Mouse (Mus musculus): ENCODE measurements around the gene Shisal2a.
A peak's percentile ranks its signal among the peaks of the same experiment; 100 is the strongest.
"Not testable (repeated sequence)": the region's sequence is repeated elsewhere in the genome, so short reads cannot be mapped to it uniquely, and the experiment has no call there.

Gene Shisal2a

DNA sequence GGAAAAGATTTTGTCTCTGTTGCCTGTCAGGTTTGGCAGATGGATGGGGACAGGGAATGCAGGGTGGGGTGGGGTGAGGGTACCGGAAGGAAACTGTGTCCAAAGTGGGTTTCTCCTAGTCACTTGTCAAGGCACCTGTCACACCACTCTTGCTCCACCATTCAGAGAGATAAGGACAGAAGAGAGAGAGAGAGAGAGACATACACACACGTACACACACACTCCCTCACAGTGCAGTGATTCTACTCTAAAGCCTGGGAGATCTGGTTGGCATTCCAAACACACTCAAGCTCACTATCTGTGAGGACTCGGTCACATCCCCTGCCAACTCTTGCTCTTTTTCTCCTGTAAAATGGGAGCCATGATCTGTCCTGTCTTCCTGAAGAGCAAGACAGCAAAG, 11.0 kb downstream of the Shisal2a start:
- DNase-seq (ENCODE audit: low spot score in 2 of 2): no peak

DNA sequence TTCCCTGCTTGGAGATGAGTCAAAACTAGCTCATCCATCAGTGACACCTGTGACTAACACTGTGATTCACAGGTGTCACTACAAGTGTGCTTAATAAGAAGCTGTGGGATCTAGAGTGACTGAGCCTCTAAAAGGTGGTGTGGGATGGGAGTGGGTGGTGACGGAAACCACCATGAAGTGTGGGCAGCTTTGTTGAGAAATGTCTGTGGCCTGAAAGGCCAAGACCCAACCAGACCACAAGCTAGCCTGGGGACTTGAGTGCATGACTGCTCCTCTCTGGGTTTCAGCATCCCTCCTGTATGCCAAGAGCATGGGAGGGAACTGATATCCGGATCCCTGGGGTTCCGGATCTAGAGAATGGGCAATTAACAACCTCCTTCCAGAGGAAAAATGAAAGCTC, 11.7 kb downstream of the Shisal2a start:
- DNase-seq (ENCODE audit: low spot score in 2 of 2): peak; percentile 24 to 52

DNA sequence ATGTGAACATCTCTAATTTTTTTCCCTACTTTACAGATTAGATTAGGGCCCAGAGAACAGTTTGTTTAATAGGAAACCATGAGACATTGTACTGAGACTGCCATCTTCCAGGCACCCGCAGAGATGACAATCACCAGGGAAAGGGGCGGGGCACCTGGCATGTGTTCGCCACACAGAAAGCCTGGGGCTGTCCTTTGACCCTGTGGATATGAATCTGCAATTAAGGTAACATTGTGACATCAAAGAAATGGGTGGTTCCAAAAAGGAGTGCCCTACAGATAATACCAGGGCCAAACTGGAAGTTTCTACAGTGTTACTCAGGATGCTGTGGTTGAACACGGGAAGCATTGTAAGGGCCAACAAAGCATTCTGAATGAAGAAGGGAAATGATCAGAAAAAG, 12.7 kb downstream of the Shisal2a start:
- no peak for DNase-seq (ENCODE audit: low spot score in 2 of 2)

DNA sequence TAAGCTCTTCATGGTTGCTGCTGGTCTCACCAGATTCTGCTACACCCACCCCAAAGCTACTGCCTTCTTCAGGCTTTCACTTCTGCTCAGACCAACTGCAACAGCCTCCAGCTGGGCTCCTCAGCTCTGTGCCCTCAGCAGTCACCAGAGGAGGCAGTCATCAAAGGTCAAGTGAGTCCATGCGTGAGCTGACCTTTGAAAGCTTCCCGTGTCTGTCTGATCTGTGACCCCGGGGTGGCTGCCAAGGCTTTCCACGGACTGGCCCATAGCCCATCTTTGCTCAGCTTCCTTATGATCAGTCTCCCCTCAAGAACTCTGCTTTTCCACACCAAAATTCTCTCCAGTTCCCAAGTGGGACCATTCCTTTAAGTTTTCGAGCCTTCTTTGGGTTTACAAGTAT, 13.9 kb downstream of the Shisal2a start:
- no peak for DNase-seq (ENCODE audit: low spot score in 2 of 2)

DNA sequence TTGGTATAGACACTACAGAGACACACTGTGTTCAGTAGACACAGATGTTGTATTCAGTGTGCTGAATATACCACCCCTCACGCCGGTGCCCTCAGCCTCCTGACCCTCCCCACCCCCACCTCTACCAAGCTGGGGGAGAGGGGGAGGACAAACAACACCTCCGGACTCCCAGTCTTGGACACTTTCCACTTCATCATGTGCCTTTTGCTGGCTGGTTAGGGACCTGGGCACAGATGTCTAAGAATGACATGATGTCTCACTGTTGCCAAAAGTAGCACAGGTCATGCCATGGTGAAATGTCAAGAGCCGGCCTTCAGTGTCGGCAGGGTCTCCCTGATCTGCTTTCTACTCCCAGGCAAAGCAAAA, 19.1 kb downstream of the Shisal2a start:
- DNase-seq (ENCODE audit: low spot score in 2 of 2): no peak

DNA sequence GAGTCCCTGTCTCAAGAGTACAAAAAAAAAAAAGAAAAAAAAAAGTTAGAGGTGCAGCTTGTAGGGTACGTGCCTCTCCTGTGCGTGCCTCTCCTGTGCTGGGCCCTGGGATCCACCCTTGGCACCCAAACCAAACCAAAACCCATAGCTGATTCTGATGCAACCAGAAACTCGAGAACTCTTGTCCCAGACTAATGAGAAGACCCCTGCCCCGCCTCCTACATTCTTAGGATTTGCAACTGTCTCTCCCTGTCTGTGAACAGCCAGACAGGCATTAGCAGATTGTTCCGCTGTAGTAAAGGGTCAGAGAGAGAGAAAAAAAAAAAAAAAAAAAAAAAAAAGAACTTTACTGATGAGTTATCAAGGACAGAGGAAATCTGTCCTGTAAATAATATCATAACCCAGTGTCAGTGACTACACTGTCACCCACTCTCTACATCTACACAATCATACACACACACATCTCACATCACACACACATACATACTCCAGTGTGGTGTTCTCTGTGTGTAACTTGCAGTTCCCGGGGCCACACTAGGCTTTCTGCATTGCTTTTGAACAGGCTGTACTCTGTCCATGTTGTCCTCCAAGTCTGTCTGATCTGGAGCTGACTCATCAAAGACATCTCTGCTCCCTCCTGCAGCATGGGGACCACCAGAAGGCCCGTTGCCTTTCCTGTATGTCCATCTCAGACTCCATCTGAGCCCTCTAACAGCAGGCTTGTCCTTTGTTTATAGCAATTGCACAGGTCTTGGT, 19.6 kb downstream of the Shisal2a start:
- no peak for DNase-seq (ENCODE audit: low spot score in 2 of 2)

DNA sequence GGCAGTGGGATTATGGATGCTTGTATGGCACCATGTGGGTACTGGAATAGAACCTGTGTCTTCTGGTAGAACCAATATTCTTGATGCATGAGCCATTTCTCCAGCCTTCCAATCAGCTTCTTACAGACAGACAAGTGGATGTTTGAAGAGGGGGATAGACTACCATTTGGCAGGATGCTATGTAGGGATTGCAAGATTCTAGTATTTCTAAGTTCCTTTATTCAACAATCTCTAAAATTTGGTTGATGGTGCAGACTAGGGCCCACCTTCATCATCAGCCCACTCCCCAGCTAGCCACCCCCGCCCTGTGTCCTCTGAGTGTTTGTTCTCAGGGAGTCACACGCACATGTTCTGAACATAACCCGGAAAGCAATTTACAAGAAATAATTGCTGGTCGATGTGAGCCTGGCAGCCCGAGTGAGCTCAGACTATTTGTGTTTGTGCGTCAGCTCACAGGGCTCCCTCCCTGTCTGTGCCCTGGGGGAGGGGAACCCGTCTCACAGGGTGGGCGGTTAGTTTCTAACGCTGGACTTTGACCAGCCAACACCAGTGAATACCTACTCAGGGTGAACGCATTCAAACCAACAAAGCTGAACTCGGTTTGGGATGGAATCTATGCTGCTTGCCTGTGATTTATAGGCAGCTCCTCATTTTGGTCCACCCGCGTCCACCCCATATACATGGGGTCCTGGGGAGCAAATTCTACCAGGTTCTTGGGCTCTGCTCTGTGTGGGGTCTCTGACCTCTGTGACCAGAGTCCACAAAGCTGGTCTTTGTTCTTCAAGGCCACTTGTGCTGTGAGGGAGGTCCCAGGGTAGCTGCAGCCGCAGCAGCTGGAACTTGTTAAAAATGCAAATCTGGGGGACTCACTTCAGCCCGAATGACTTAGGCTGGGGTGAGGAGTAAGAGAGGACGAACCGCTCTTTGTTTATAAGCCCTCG, 20.6 kb downstream of the Shisal2a start:
- no peak for DNase-seq (ENCODE audit: low spot score in 2 of 2)

DNA sequence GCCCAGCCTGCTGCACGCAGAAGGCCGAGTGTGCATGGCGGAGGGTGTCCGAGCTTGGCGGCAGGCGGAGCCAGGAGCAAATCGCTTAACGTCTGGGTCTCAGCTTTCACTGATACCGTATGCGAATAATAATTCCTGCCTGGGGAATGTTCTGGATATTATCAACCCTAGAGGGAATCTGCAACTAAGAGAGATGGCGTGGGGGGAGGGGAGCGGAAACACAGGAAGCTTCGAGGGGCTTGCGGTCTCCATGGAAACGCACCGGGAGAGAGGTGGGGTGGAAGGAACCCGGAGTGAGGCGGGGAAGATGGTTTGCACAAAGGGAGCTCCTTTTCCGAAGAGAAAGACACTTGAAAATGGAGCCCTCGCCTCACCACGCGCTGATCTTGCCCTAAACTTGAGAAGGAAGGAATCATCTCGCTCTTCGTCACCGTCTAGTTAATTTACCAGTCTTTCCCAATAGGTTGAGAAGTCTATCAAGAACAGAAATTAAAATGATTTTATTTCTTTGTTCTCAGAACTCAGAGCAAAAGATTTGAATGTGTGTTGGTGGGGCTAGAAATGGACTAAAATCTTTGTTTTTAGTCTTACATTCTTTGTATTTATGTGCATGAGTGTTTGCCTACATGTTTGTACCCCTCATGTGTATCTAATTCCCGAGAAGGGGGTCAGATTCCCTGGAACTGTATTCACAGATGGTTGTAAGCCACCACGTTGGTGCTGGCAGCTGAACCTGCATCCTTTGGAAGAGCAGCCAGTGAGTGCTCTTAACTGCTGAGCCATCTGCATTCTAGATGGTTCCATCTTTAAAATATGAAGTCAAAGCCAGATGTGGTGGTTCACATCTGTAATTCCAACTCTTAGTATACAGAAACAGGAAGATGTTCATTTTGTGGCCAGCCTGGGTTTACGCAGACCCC, 22.8 kb downstream of the Shisal2a start:
- no peak for DNase-seq (ENCODE audit: low spot score in 2 of 2)

DNA sequence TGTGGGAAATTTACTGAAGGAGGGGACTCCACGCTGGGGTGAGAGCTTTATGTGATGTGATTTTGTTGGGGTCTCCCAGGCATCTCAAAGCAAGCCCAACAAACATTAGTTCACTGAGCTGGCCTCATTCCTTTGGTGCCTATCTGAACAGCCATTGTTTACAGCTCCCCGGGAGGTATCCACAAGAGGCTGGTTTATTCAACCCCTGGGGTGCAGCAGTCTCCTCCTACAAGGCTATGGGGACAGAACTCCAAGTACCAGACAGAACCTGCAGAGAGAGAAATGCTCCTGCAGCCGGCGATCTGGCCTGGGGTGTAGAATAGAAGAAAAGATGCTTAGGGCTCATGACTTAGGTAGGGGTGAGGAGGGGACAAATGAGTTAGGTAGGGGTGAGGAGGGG, 24.7 kb downstream of the Shisal2a start:
- no peak for DNase-seq (ENCODE audit: low spot score in 2 of 2)

DNA sequence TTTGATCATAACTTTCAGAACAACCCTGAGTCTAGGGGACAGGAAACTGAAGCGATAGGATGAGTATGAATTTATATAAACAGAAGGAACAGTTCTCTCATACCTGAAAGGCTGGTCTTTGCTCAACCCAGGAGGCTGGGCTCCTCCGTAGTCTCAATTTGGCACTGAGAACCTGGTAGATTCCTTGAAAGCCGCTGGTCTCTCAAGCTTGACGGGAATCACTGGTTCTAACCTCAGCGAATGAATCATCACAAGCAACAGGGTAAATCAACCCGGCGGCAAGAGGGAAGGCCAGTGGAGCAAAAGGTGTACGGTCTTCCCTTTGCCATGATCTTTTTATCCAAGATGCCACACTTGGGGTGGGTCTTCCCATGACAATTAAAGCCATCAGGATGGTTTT, 25.7 kb downstream of the Shisal2a start:
- no peak for DNase-seq (ENCODE audit: low spot score in 2 of 2)

DNA sequence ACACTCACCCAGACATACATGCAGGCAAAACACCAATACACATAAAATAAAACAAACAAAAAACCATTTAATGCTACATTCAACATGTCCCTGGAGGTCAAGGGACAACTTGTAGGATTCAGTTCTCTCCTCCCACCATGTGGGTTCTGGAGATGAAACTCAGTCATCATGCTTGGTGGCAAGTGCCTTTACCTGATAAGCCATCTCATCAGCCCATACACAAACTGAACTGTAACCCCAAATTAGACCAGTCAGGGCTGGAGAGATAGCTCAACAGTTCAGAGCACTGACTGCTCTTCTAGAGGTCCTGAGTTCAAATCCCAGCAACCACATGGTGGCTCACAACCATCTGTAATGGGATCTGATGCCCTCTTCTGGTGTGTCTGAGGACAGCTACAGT, 29.6 kb downstream of the Shisal2a start:
- DNase-seq (ENCODE audit: low spot score in 2 of 2): not testable (repeated sequence)

DNA sequence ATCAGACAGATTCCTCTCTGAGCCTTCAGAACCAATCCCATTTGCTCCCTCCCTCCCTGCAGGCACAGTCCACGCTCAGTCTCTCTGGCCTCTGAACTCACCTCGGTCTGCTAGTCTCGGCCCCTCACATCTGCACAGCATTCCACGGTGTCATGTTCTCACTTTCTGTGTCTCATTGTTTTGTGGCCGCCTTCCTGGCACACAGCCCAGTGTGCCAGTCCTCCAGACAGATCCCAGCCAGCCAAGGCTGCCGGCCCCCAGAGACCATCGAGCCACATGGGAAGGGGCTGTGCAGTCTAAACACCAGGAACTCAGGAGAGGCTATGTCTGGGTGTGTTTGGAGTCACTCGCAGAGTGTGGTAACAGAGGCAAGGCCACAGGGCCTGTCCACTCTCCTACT, 32.3 kb downstream of the Shisal2a start:
- DNase-seq (ENCODE audit: low spot score in 2 of 2): no peak

DNA sequence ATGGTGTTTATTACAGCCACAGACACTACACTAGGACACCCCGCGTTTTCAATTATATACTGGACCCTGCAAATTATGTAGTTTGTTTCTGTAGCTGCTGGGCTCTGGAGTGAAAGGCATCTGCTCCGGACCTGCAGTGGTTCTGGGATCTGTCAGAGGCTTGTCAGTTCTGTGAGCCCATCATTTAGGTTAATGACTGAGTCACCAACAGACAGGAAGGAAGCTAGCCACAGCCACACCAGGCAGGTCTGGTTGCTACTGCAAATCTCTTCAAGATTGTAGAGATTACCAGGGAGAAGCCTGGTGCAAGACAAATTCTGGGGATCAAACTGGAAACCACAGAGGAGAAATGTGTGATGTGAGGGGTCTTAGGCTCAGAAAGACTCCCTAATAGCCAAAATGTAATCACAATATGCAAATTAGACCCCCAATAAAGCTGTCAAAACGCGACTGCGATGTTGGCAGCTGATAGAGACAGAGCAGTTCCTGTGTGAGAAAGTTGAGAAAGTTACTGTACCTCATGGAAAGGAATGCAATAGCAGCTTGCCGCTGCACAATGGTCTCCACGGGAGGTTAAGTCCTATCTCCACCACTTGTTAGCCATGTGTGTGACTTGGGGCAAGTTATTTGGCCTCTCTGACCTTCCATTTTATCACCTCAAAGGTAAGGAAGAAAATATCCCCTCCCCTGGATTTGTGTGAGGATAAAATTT, 33.2 kb downstream of the Shisal2a start:
- DNase-seq (ENCODE audit: low spot score in 2 of 2): peak; percentile 42 to 65

DNA sequence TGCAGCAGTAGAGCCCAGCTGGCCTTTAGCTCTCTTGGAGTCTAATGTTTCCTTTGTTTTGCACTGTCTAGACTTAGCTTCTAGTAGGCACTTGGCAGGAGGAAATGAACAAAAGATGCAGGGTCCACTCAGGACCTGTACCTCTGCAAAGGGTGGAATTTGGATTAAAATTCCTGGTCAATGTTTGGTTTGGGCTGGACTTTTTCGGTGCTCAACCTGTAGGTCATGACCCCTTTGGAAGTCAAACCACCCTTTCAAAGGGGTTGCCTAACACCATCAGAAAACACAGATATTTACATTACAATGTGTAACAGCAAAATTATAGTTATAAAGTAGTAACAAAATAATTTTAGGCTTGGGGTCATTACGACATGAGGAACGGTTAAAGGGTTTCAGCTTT, 34.1 kb downstream of the Shisal2a start:
- no peak for DNase-seq (ENCODE audit: low spot score in 2 of 2)

DNA sequence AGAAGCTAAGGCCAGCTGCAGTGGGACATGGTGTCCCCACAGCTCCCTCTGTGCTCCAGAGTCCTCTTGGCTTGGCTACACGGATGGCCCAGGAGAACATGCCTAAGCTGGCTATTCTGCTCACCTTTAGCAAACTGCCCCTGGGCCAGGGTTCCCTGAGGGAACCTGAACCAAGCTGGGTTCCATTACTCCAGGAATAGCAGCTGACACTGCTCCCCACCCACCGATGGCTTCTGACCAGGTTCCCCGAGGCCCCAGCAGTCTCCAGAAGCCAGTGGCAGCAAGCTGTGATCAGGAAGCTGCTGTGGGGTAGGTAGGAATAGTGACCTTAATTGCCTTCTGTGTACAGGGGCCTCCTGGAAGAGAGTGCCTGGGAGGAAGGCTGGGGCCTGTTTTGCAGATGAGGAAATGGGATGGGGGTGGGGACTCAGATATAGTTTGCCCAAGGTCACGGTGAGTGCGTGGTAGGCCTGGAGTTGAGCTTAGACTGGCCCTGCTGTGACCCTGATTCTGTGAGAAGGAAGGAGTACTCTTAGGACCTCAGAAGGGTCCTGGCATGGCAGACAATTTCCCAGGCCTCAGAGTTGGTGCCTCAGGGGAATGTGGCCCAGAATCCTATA, 34.8 kb downstream of the Shisal2a start:
- no peak for DNase-seq (ENCODE audit: low spot score in 2 of 2)

DNA sequence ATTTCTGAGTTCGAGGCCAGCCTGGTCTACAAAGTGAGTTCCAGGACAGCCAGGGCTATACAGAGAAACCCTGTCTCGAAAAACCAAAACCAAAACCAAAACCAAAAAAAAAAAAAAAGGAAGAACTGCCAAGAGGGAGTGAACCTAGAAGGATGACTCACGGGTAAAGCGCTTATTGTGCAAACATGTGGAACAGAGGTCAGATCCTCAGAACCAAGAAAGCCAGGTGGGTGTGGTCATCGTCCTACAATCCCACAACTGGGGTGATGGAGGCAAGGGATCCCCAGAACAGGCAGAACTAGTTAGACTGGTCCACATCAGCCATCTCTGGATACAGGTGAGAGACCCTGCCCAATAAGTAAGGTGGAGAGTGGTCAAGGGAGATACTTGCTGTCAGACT, 36.0 kb downstream of the Shisal2a start:
- no peak for DNase-seq (ENCODE audit: low spot score in 2 of 2)

DNA sequence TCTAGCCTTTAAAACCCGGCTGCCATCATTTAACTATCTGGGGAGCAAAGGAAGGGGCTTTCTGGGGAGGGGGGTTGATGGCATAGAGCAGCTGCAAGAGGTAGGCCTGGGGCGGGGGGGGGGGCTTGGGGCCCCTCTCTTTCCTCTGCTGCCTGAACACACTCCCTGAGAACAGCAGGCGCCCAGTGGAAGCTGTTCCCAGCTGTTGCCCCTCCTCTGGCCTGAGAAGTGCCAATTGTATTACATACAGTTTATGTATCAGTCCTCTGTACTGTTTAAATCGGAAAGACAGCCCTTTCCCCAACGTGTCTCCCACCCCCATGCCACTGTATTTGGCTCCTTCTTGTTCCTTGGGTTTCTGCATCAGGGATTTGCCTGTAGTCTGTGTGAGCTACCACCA, 37.3 kb downstream of the Shisal2a start:
- DNase-seq (ENCODE audit: low spot score in 2 of 2): no peak

DNA sequence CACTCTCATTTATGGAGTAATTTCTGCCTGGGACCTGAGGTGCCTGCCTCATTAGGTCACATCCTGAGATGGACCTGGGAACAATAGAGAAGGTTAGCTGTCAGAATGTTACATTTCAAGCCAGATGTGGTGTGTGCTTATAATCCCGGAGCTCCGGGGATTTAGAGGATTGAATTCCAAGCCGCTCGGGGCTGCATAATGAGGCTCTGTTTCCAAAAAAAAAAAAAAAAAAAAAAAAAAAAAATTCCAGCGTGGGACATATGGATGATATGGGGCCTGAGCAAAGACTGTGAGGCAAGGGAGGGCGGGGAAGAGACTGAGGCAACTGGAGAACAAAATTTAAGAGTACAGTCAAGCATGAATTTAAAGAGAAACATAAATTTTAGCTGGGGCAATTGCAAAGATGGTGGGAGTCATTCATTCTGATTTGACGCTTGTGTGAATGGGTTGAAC, 38.5 kb downstream of the Shisal2a start:
- no peak for DNase-seq (ENCODE audit: low spot score in 2 of 2)

DNA sequence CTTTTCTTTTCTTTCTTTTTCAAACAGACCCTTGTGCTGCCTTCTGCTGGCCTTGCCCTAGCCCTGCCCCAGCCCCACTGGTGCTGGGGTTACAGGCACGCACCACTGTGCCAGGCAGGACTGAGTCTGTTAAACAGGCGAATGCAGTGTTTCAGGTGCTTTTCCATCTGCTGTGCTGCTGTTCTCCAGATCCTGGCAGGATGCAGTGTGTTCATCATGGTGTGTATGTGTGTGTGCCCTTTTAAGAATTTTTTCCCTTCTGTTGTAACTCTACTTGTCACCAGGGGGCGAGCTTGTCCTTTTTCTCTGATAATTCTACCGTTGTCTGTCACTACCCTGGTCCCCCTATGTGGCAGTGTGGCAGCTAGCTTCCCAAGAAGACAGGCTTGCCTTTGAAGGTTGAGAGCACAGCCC, 43.9 kb downstream of the Shisal2a start:
- DNase-seq (ENCODE audit: low spot score in 2 of 2): peak; percentile 43 to 59

DNA sequence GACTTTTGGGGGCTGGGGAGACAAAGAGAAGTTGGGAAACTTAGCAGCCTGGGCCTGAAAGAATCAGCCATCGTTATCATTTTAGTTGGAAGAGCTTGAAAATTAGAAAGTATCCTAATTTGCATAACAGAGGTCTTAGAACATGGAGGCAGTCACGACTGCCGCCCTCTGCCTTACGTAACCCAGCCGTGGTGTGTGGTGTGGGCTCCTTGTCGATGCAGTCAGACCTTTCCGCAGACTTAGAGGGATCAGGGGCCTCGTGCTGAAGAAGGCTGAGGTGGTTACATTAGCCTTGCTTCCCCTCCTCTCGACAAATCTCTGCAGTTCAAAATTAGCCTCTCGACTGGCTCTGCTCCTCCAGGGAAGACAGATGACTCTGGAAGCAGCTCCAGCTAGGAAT, 44.3 kb downstream of the Shisal2a start:
- no peak for DNase-seq (ENCODE audit: low spot score in 2 of 2)

DNA sequence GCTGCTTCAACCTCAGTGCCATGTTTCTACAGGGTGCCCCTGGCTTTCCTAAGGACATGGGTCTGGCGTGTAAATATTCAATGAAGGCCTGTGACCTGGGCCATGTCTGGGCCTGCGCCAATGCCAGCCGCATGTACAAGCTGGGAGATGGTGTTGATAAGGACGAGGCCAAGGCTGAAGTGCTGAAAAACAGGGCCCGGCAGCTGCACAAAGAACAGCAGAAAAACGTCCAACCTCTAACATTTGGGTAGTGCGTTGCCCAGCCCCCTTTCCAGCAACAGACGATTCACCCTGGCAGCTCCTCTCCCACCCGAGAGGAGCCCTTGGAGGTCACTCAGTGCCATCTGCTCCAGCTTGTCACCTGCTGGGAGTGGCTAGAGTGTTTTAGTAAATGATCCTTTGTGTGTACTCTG, 44.8 kb downstream of the Shisal2a start:
- DNase-seq (ENCODE audit: low spot score in 2 of 2): no peak
